Mouse (Mus musculus): ENCODE results near the gene Rps4x. TPM values are rescaled to one million over a fixed set of nuclear protein-coding genes. Genes with fewer than 3 reads are reported as not detected.

The Rps4x gene
- polyA plus RNA-seq, 1 experiment from 2014 or later, result 351 TPM

DNA sequence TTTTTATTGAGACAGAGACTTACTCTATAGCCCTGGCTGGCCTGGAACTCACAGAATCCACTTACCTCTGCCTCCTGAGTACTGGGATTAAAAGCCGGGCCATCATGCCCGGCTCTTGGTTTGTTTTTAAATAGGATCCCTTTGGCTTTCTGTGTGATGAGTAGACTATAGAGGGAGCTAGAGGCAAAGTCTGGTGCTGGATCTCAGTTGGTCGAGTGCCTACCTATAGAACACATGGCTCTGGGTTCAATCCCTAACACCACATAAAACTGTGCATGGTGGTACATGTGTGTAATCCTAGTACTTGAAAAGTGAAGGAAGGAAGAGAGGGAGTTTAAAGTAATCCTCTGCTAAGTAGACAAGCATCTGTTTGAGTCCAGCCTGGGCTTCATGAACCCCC lies 19.1 kb downstream of the Rps4x start:
- H3K4me2 ChIP-seq (ENCODE audit: low read length), result no peak overlapping the region
- H3K36me3 ChIP-seq (ENCODE audit: control insufficient read depth, insufficient read depth, low read length), result no peaks in the 10 kb centered on the region
- H3K27ac ChIP-seq (ENCODE audit: low read depth, low read length), result no peak overlapping the region
- 61% methylated on average over 3 of the region's 3 CpGs for WGBS
- H3K9me3 ChIP-seq (ENCODE audit: control insufficient read depth, low read length), result no peaks in the 10 kb centered on the region
- no peak overlapping the region for H3K9ac ChIP-seq (ENCODE audit: low read depth, low read length)
- peaks cover 6% of the 10 kb centered on the region; the same call in 1 of the 2 replicates for H3K4me1 ChIP-seq (ENCODE audit: control insufficient read depth, insufficient read depth, low read depth, low read length)
- no peak overlapping the region for H3K4me3 ChIP-seq (ENCODE audit: low read length)
- ATAC-seq, result no peak
- H3K27me3 ChIP-seq (replicated peaks; ENCODE audit: control insufficient read depth, insufficient read depth, low read length), result no peaks in the 10 kb centered on the region; the same call in 1 of the 2 replicates

- H3K9me3 ChIP-seq (ENCODE audit: control insufficient read depth, low read length), result no peaks in the 10 kb centered on the region
- no peak overlapping the region for H3K9ac ChIP-seq (ENCODE audit: low read depth, low read length)
- no peak for ATAC-seq
- H3K4me2 ChIP-seq (ENCODE audit: low read length), result no peak overlapping the region
- H3K4me3 ChIP-seq (ENCODE audit: low read length), result no peak overlapping the region
- no peak overlapping the region for H3K27ac ChIP-seq (ENCODE audit: low read depth, low read length)
- WGBS, result 90% methylated on average over 1 of the region's 1 CpGs
- no peaks in the 10 kb centered on the region for H3K36me3 ChIP-seq (ENCODE audit: control insufficient read depth, insufficient read depth, low read length)
- no peaks in the 10 kb centered on the region; the same call in 1 of the 2 replicates for H3K27me3 ChIP-seq (replicated peaks; ENCODE audit: control insufficient read depth, insufficient read depth, low read length)
- peaks cover 6% of the 10 kb centered on the region; the same call in 1 of the 2 replicates for H3K4me1 ChIP-seq (ENCODE audit: control insufficient read depth, insufficient read depth, low read depth, low read length)
Measured at GRCm38 (mm10) chrX:102169724-102170123, 19.5 kb downstream of the Rps4x start.

- ATAC-seq, result peak; percentile 56; the same call in 1 of the 2 replicates
- H3K9me3 ChIP-seq (ENCODE audit: control insufficient read depth, low read length), result no peaks in the 10 kb centered on the region
- no peaks in the 10 kb centered on the region for H3K36me3 ChIP-seq (ENCODE audit: control insufficient read depth, insufficient read depth, low read length)
- H3K4me3 ChIP-seq (ENCODE audit: low read length), result no peak overlapping the region
- no peak overlapping the region for H3K4me2 ChIP-seq (ENCODE audit: low read length)
- no peaks in the 10 kb centered on the region for H3K27me3 ChIP-seq (replicated peaks; ENCODE audit: control insufficient read depth, insufficient read depth, low read length)
- H3K4me1 ChIP-seq (ENCODE audit: control insufficient read depth, insufficient read depth, low read depth, low read length), result peaks cover 6% of the 10 kb centered on the region; the same call in 1 of the 2 replicates
- 17% methylated on average over 6 of the region's 6 CpGs for WGBS
- H3K27ac ChIP-seq (ENCODE audit: low read depth, low read length), result peak overlapping the region; percentile 5; the same call in 1 of the 2 replicates
- peak overlapping the region; percentile 27 for H3K9ac ChIP-seq (ENCODE audit: low read depth, low read length)
Measured at GRCm38 (mm10) chrX:102166986-102167385, 22.2 kb downstream of the Rps4x start.

DNA sequence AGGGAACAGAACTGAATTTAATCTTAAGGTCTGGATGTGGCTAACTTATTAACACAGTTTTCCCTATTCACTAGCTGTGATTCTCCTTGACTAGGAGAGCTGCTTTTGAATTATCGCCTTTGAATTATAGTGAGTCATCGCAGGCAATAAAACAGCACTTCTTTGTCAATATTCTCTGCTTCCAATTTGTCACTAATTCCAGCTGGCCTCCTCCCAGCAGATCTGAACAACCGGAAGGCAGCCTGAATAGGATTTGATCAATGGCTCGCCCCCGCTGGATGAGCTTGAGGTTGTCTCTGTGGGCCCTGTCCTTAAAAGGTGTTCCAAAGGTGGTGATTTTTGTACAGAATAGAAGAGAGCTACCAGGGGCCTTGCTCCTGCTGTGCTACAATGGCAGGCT lies 22.7 kb downstream of the Rps4x start:
- ATAC-seq, result no peak
- Histone ChIP-seq H3K27ac (ENCODE audit: low read depth, low read length) (no peak overlapping the region; the same call in 1 of the 2 replicates), H3K4me3 (ENCODE audit: low read length) (no peak overlapping the region), H3K36me3 (ENCODE audit: control insufficient read depth, insufficient read depth, low read length) (no peaks in the 10 kb centered on the region), H3K9me3 (ENCODE audit: control insufficient read depth, low read length) (no peaks in the 10 kb centered on the region), H3K27me3 (replicated peaks; ENCODE audit: control insufficient read depth, insufficient read depth, low read length) (no peaks in the 10 kb centered on the region), H3K4me1 (ENCODE audit: control insufficient read depth, insufficient read depth, low read depth, low read length) (peaks cover 6% of the 10 kb centered on the region; the same call in 1 of the 2 replicates), H3K4me2 (ENCODE audit: low read length) (no peak overlapping the region), H3K9ac (ENCODE audit: low read depth, low read length) (no peak overlapping the region)
- WGBS, result 37% methylated on average over 5 of the region's 5 CpGs

DNA sequence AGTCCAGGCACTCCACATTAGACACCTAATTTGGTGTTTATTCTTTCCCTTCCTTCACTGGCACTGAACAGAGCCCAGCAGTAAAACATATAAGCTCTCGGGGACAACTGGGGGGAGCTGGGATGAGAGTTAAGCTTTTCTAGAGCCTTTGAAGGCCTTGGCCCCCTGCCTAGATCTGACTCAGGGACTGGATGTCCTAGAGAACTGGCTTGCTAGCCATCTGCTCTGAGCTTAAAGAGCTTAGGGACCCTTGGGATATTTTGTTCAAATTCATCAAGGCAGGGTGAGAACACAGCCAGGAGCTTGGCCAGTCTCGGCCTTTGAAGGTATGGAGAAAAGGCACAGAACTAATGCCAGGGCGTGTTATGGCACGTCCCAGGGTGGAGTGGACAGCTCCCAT lies 25.7 kb downstream of the Rps4x start:
- Histone ChIP-seq H3K9ac (ENCODE audit: low read depth, low read length) (no peak overlapping the region), H3K4me2 (ENCODE audit: low read length) (no peak overlapping the region), H3K9me3 (ENCODE audit: control insufficient read depth, low read length) (no peaks in the 10 kb centered on the region), H3K4me3 (ENCODE audit: low read length) (no peak overlapping the region), H3K27me3 (replicated peaks; ENCODE audit: control insufficient read depth, insufficient read depth, low read length) (no peaks in the 10 kb centered on the region), H3K4me1 (ENCODE audit: control insufficient read depth, insufficient read depth, low read depth, low read length) (peaks cover 6% of the 10 kb centered on the region; the same call in 1 of the 2 replicates), H3K36me3 (ENCODE audit: control insufficient read depth, insufficient read depth, low read length) (no peaks in the 10 kb centered on the region), H3K27ac (ENCODE audit: low read depth, low read length) (no peak overlapping the region)
- ATAC-seq, result no peak
- WGBS, result 67% methylated on average over 4 of the region's 4 CpGs

- ATAC-seq, result no peak
- Histone ChIP-seq H3K36me3 (ENCODE audit: control insufficient read depth, insufficient read depth, low read length) (no peaks in the 10 kb centered on the region), H3K9me3 (ENCODE audit: control insufficient read depth, low read length) (no peaks in the 10 kb centered on the region), H3K4me2 (ENCODE audit: low read length) (no peak overlapping the region), H3K9ac (ENCODE audit: low read depth, low read length) (no peak overlapping the region), H3K4me1 (ENCODE audit: control insufficient read depth, insufficient read depth, low read depth, low read length) (peaks cover 6% of the 10 kb centered on the region; the same call in 1 of the 2 replicates), H3K27ac (ENCODE audit: low read depth, low read length) (no peak overlapping the region), H3K27me3 (replicated peaks; ENCODE audit: control insufficient read depth, insufficient read depth, low read length) (no peaks in the 10 kb centered on the region), H3K4me3 (ENCODE audit: low read length) (no peak overlapping the region)
- WGBS, result 39% methylated on average over 2 of the region's 2 CpGs
Measured at GRCm38 (mm10) chrX:102163096-102163495, 26.1 kb downstream of the Rps4x start.

DNA sequence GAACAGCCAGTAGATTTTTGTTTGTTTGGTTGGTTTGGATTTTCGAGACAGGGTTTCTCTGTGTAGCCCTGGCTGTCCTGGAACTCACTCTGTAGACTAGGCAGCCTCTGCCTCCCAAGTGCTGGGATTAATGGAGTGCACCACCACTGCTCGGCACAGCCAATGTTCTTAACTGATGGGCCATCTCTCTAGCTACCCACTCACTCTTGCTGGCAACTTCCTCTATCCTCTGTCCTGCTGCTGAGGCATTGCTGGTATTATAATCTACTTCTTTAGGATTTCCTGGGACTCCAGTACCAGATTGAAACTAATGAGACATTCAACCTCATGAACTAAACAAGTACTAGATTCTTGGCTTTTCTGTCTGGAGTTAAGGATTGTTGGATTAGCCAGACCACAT lies 28.7 kb downstream of the Rps4x start:
- no peaks in the 10 kb centered on the region for H3K9me3 ChIP-seq (ENCODE audit: control insufficient read depth, low read length)
- H3K27me3 ChIP-seq (replicated peaks; ENCODE audit: control insufficient read depth, insufficient read depth, low read length), result no peaks in the 10 kb centered on the region
- H3K27ac ChIP-seq (ENCODE audit: low read depth, low read length), result no peak overlapping the region
- WGBS, result 68% methylated on average over 2 of the region's 2 CpGs
- no peak for ATAC-seq
- H3K9ac ChIP-seq (ENCODE audit: low read depth, low read length), result no peak overlapping the region
- H3K4me2 ChIP-seq (ENCODE audit: low read length), result no peak overlapping the region
- no peaks in the 10 kb centered on the region for H3K4me1 ChIP-seq (ENCODE audit: control insufficient read depth, insufficient read depth, low read depth, low read length)
- no peaks in the 10 kb centered on the region for H3K36me3 ChIP-seq (ENCODE audit: control insufficient read depth, insufficient read depth, low read length)
- H3K4me3 ChIP-seq (ENCODE audit: low read length), result no peak overlapping the region

DNA sequence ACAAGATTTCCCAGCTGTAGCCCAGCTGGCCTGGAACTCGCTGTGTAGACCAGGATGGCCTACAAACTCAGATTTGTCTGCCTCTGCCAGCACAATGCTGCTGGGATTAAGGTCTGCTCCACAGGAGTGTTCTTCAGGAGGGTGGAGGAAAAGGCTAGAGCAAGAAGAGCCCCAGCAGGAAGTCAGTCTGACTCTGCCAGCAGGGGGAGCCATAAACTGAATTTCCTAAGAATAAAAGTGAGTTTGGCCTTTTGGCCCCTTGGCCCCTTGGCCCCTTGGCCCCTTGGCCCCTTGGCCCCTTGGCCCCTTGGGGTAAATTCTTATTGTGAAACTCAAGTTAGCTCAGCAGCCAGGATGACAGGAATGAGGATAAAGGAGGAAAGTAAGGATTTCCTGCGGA lies 29.4 kb downstream of the Rps4x start:
- no peaks in the 10 kb centered on the region for H3K36me3 ChIP-seq (ENCODE audit: control insufficient read depth, insufficient read depth, low read length)
- H3K9me3 ChIP-seq (ENCODE audit: control insufficient read depth, low read length), result no peaks in the 10 kb centered on the region
- H3K9ac ChIP-seq (ENCODE audit: low read depth, low read length), result no peak overlapping the region
- H3K4me1 ChIP-seq (ENCODE audit: control insufficient read depth, insufficient read depth, low read depth, low read length), result no peaks in the 10 kb centered on the region
- no peak for ATAC-seq
- no peak overlapping the region for H3K27ac ChIP-seq (ENCODE audit: low read depth, low read length)
- no peaks in the 10 kb centered on the region for H3K27me3 ChIP-seq (replicated peaks; ENCODE audit: control insufficient read depth, insufficient read depth, low read length)
- H3K4me3 ChIP-seq (ENCODE audit: low read length), result no peak overlapping the region
- no peak overlapping the region for H3K4me2 ChIP-seq (ENCODE audit: low read length)
- 55% methylated on average over 2 of the region's 2 CpGs for WGBS

DNA sequence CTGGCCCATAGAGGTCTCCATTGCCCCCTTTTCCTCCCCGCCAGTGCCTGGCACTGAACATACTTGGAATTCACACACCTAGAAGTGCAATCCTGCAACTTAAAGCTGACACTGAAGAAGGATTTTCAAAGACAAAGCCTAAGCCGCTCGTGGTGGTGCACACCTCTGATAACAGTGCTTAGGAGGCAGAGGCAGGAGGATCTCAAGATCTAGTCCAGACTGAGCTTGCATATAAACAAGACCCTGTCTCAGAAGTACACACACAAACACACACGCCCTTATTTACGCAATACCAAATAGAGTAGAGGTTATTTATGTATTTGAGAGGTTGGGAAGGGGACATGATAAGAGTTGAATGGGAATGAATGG lies 31.8 kb downstream of the Rps4x start:
- H3K27me3 ChIP-seq (replicated peaks; ENCODE audit: control insufficient read depth, insufficient read depth, low read length), result no peaks in the 10 kb centered on the region
- H3K27ac ChIP-seq (ENCODE audit: low read depth, low read length), result peak overlapping the region; percentile 40
- H3K36me3 ChIP-seq (ENCODE audit: control insufficient read depth, insufficient read depth, low read length), result no peaks in the 10 kb centered on the region
- H3K9ac ChIP-seq (ENCODE audit: low read depth, low read length), result peak overlapping the region; percentile 50
- H3K4me3 ChIP-seq (ENCODE audit: low read length), result peak overlapping the region; percentile 49
- H3K4me1 ChIP-seq (ENCODE audit: control insufficient read depth, insufficient read depth, low read depth, low read length), result no peaks in the 10 kb centered on the region
- ATAC-seq, result no peak
- WGBS, result 50% methylated on average over 5 of the region's 5 CpGs
- H3K9me3 ChIP-seq (ENCODE audit: control insufficient read depth, low read length), result no peaks in the 10 kb centered on the region
- peak overlapping the region; percentile 44 for H3K4me2 ChIP-seq (ENCODE audit: low read length)
